Mouse (Mus musculus): ENCODE measurements around the gene Pih1h3b. TPM values are rescaled to one million over a fixed set of nuclear protein-coding genes. Genes with fewer than 3 reads are reported as not detected.

Gene Pih1h3b
- not detected in 2 replicates for polyA plus RNA-seq (2012; ENCODE audit: low replicate concordance)

GRCm38 (mm10) chrX:140062135-140062975 lies at the start of gene Pih1h3b, which contains the start of gene Nup62cl:
TSS of gene Pih1h3b (plus strand) at chrX:140062879.
TSS of gene Nup62cl (minus strand) at chrX:140062712.

Other genes starting within 250 kb of the Pih1h3b start
- 0.13 TPM in 1 of 2 replicates, not detected in the other for gene Morc4, start 191.2 kb upstream of the Pih1h3b start, polyA plus RNA-seq (2012; ENCODE audit: low replicate concordance)
- 0.28 and 0.92 TPM in 2 replicates for gene Rbm41, start 64.3 kb upstream of the Pih1h3b start, polyA plus RNA-seq (2012; ENCODE audit: low replicate concordance)
- not detected in 2 replicates for gene Nup62cl, start 167 bp upstream of the Pih1h3b start, polyA plus RNA-seq (2012; ENCODE audit: low replicate concordance)

All from hematopoietic multipotent progenitor cell, adult 10-12 weeks (in vitro differentiated cells).